Mouse (Mus musculus) liver, embryonic 16.5 days (tissue): ENCODE results near the gene Itih5. TPM values are rescaled to one million over a fixed set of nuclear protein-coding genes. Genes with fewer than 3 reads are reported as not detected.

Experiments
- ATAC-seq: fragments of 200-750 bp; cut with Nextera tagmentation; 2 replicates; pipeline ENCODE4 v1.8.0; 2017; ENCODE audit warnings: low read depth, mild to moderate bottlenecking, moderate number of reproducible peaks, moderate library complexity
- H3K27ac ChIP-seq: fragments of 300-500 bp; sonication (generic); 2 replicates; pipeline ENCODE4 v1.5.1; 2014; ENCODE audit warnings: mild to moderate bottlenecking, low read length
- H3K27me3 ChIP-seq: fragments of 300-500 bp; sonication (generic); 2 replicates; pipeline ENCODE4 v1.6.1; 2014; ENCODE audit warnings: low read depth, low read length, mixed read lengths; ENCODE audit not compliant: control insufficient read depth, insufficient read depth
- H3K36me3 ChIP-seq: fragments of 300-500 bp; sonication (generic); 2 replicates; pipeline ENCODE4 v1.6.1; 2014; ENCODE audit warnings: mild to moderate bottlenecking; ENCODE audit not compliant: control insufficient read depth, insufficient read depth
- H3K4me1 ChIP-seq: fragments of 300-500 bp; sonication (generic); 2 replicates; pipeline ENCODE4 v1.6.1; 2014; ENCODE audit warnings: low read depth, low read length, mixed read lengths; ENCODE audit not compliant: control insufficient read depth
- H3K4me2 ChIP-seq: fragments of 300-500 bp; sonication (generic); 2 replicates; pipeline ENCODE4 v1.6.1; 2014; ENCODE audit warnings: low read depth, low read length, mixed read lengths
- H3K4me3 ChIP-seq: fragments of 300-500 bp; sonication (generic); 2 replicates; pipeline ENCODE4 v1.5.1; 2014; ENCODE audit warnings: low read depth, mild to moderate bottlenecking, low read length
- H3K9ac ChIP-seq: fragments of 300-500 bp; sonication (generic); 2 replicates; pipeline ENCODE4 v1.6.1; 2014; ENCODE audit warnings: low read depth, low read length
- H3K9me3 ChIP-seq: fragments of 300-500 bp; sonication (generic); replicated peaks from 2 replicates; pipeline ENCODE4 v1.6.1; 2016; ENCODE audit warnings: low read length; ENCODE audit not compliant: control insufficient read depth
- WGBS: fragments of 180-500 bp; shearing (Covaris S2); extraction: QIAGEN DNeasy Blood & Tissue Kit; methylation state at CpG from one replicate; pipeline ENCODE4 v1.1.7; 2014; ENCODE audit not compliant: insufficient replicate concordance; 5-methylcytosine and 5-hydroxymethylcytosine counted together
- polyA plus RNA-seq: library from polyadenylated mRNA; unstranded; fragments of >200 nt; fragmentation: Nextera tagmentation; extraction: Ambion mirVana; gene quantifications from 2 replicates; pipeline ENCODE4 v1.2.1, GENCODE M21; 2015

Itih5 gene
- polyA plus RNA-seq, 1 experiment from 2014 or later = 4.0 TPM

GRCm38 (mm10) chr2:10262722-10263121 lies 109.4 kb downstream of the Itih5 start:
- H3K9me3 ChIP-seq = no peaks in the 10 kb centered on the region
- H3K27me3 ChIP-seq = no peaks in the 10 kb centered on the region
- H3K36me3 ChIP-seq = no peaks in the 10 kb centered on the region
- H3K4me1 ChIP-seq = no peaks in the 10 kb centered on the region
- WGBS = 14% methylated on average over 5 of the region's 5 CpGs
- H3K4me2 ChIP-seq = no peak overlapping the region
- ATAC-seq = no peak
- no peak overlapping the region for H3K9ac ChIP-seq
- H3K27ac ChIP-seq = no peak overlapping the region
- no peak overlapping the region for H3K4me3 ChIP-seq

GRCm38 (mm10) chr2:10263909-10264489 lies 110.6 kb downstream of the Itih5 start:
- Histone ChIP-seq H3K27ac (no peak overlapping the region), H3K36me3 (no peaks in the 10 kb centered on the region), H3K9ac (no peak overlapping the region), H3K27me3 (no peaks in the 10 kb centered on the region), H3K4me1 (no peaks in the 10 kb centered on the region), H3K4me3 (no peak overlapping the region), H3K4me2 (no peak overlapping the region), H3K9me3 (no peaks in the 10 kb centered on the region)
- WGBS = 58% methylated on average over 7 of the region's 7 CpGs
- ATAC-seq = no peak

GRCm38 (mm10) chr2:10265881-10266280 lies 112.5 kb downstream of the Itih5 start:
- Histone ChIP-seq H3K27ac (no peak overlapping the region), H3K9me3 (no peaks in the 10 kb centered on the region), H3K36me3 (no peaks in the 10 kb centered on the region), H3K27me3 (no peaks in the 10 kb centered on the region), H3K4me1 (no peaks in the 10 kb centered on the region), H3K4me2 (no peak overlapping the region), H3K9ac (no peak overlapping the region), H3K4me3 (no peak overlapping the region)
- no peak for ATAC-seq
- 52% methylated on average over 5 of the region's 5 CpGs for WGBS

- ATAC-seq = no peak
- H3K27ac ChIP-seq = no peak overlapping the region
- H3K4me1 ChIP-seq = no peaks in the 10 kb centered on the region
- H3K9me3 ChIP-seq = no peaks in the 10 kb centered on the region
- no peaks in the 10 kb centered on the region for H3K27me3 ChIP-seq
- no peak overlapping the region for H3K4me3 ChIP-seq
- H3K4me2 ChIP-seq = no peak overlapping the region
- H3K9ac ChIP-seq = no peak overlapping the region
- 61% methylated on average over 9 of the region's 9 CpGs for WGBS
- H3K36me3 ChIP-seq = no peaks in the 10 kb centered on the region
Measured at GRCm38 (mm10) chr2:10272604-10273115, 119.3 kb downstream of the Itih5 start.

GRCm38 (mm10) chr2:10273541-10274050 lies 120.2 kb downstream of the Itih5 start:
- H3K9ac ChIP-seq = no peak overlapping the region
- H3K36me3 ChIP-seq = no peaks in the 10 kb centered on the region
- H3K4me3 ChIP-seq = no peak overlapping the region
- H3K4me2 ChIP-seq = no peak overlapping the region
- no peaks in the 10 kb centered on the region for H3K9me3 ChIP-seq
- no peaks in the 10 kb centered on the region for H3K27me3 ChIP-seq
- WGBS = 70% methylated on average over 3 of the region's 3 CpGs
- no peak for ATAC-seq
- no peak overlapping the region for H3K27ac ChIP-seq
- no peaks in the 10 kb centered on the region for H3K4me1 ChIP-seq

- 40% methylated on average over 2 of the region's 2 CpGs for WGBS
- peak; percentile 82 for ATAC-seq
Measured at GRCm38 (mm10) chr2:10276194-10276593, 122.8 kb downstream of the Itih5 start.

GRCm38 (mm10) chr2:10283686-10284085 lies 130.3 kb downstream of the Itih5 start:
- Histone ChIP-seq H3K9me3 (no peaks in the 10 kb centered on the region), H3K4me2 (peak overlapping the region; percentile 13; the same call in 1 of the 2 replicates), H3K27ac (0 out of 2 replicates have a peak overlapping the region, but pooled peaks have one; percentile 19), H3K36me3 (no peaks in the 10 kb centered on the region), H3K4me3 (no peak overlapping the region), H3K27me3 (no peaks in the 10 kb centered on the region), H3K4me1 (peaks cover 2% of the 10 kb centered on the region), H3K9ac (no peak overlapping the region)
- peak; percentile 69 for ATAC-seq
- 19% methylated on average over 5 of the region's 5 CpGs for WGBS

More at GRCm38 (mm10) chr2:10276194-10276593, 122.8 kb downstream of the Itih5 start:
- no peaks in the 10 kb centered on the region for H3K9me3 ChIP-seq
- H3K4me2 ChIP-seq = no peak overlapping the region
- no peak overlapping the region for H3K4me3 ChIP-seq
- no peaks in the 10 kb centered on the region for H3K36me3 ChIP-seq
- no peak overlapping the region for H3K27ac ChIP-seq
- H3K27me3 ChIP-seq = no peaks in the 10 kb centered on the region
- H3K9ac ChIP-seq = no peak overlapping the region
- no peaks in the 10 kb centered on the region for H3K4me1 ChIP-seq

GRCm38 (mm10) chr2:10284636-10285270 lies 131.4 kb downstream of the Itih5 start:
- 9% methylated on average over 10 of the region's 10 CpGs for WGBS
- Histone ChIP-seq H3K4me2 (no peak overlapping the region), H3K9me3 (no peaks in the 10 kb centered on the region), H3K27me3 (no peaks in the 10 kb centered on the region), H3K27ac (no peak overlapping the region), H3K4me3 (no peak overlapping the region), H3K4me1 (peaks cover 2% of the 10 kb centered on the region), H3K9ac (no peak overlapping the region), H3K36me3 (no peaks in the 10 kb centered on the region)
- ATAC-seq = no peak

- ATAC-seq = no peak
- no peak overlapping the region for H3K4me2 ChIP-seq
- H3K9ac ChIP-seq = no peak overlapping the region
- no peak overlapping the region for H3K4me3 ChIP-seq
- no peaks in the 10 kb centered on the region for H3K36me3 ChIP-seq
- H3K4me1 ChIP-seq = peaks cover 2% of the 10 kb centered on the region
- no peaks in the 10 kb centered on the region for H3K27me3 ChIP-seq
- no peaks in the 10 kb centered on the region for H3K9me3 ChIP-seq
- H3K27ac ChIP-seq = no peak overlapping the region
- 47% methylated on average over 13 of the region's 13 CpGs for WGBS
Measured at GRCm38 (mm10) chr2:10285975-10286374, 132.6 kb downstream of the Itih5 start.
